Mouse (Mus musculus): ENCODE measurements around the gene Calml4. TPM values are rescaled to one million over a fixed set of nuclear protein-coding genes. Genes with fewer than 3 reads are reported as not detected.

Calml4 gene
- total and polyA plus RNA-seq, 3 experiments: 0.62 to 4.6 TPM; not detected in 1

- TF ChIP-seq EP300 (IDR thresholded peaks at IDR 0.05; ENCODE audit: low read depth in 1 of 2, low read length in 2 of 2) (no peak), TAL1 (IDR thresholded peaks at IDR 0.05; ENCODE audit: low read length) (no peak), E2F4 (IDR thresholded peaks at IDR 0.05; ENCODE audit: borderline replicate concordance, low read depth, low read length) (no peak)
These were observed 19.2 kb upstream of the Calml4 start, which contains the start of gene Cln6 (continued) for GRCm38 (mm10) chr9:62838506-62839171.

GRCm38 (mm10) chr9:62839172-62839770 is 18.6 kb upstream of the Calml4 start:
- Histone ChIP-seq H3K9ac (ENCODE audit: control insufficient read depth, low read depth, low read length, poor library complexity, severe bottlenecking) (peak overlapping the region; percentile 97), H3K27ac (ENCODE audit: control insufficient read depth, low read depth, low read length) (peak overlapping the region; percentile 66), H3K27me3 (ENCODE audit: control insufficient read depth in 1 of 2, insufficient read depth in 2 of 2, low read length in 2 of 2) (no peaks in the 10 kb centered on the region), H3K9me3 (replicated peaks; ENCODE audit: insufficient read depth, low read length) (no peaks in the 10 kb centered on the region), H3K4me3 (ENCODE audit: control insufficient read depth in 1 of 2, insufficient read depth in 1 of 2, low read depth in 2 of 2, low read length in 2 of 2) (peak overlapping the region; percentile 69 to 71), H3K36me3 (ENCODE audit: control insufficient read depth in 1 of 2, insufficient read depth in 2 of 2, low read length in 2 of 2) (peaks cover 0 to 8% of the 10 kb centered on the region in 2 experiments; a peak in 2 of 4 replicates), H3K79me2 (ENCODE audit: control insufficient read depth, insufficient read depth, low read length, poor library complexity) (peaks cover 9% of the 10 kb centered on the region), H3K4me1 (ENCODE audit: control insufficient read depth in 1 of 2, insufficient read depth in 2 of 2, low read length in 2 of 2) (peaks cover 3 to 22% of the 10 kb centered on the region in 2 experiments)
- no peak for TF ChIP-seq HCFC1 (IDR thresholded peaks at IDR 0.05; ENCODE audit: low read depth, low read length)
- TF ChIP-seq MAX (IDR thresholded peaks at IDR 0.05; ENCODE audit: low read length): peak; percentile 9; the same call in 1 of the 2 replicates
- TF ChIP-seq JUND (IDR thresholded peaks at IDR 0.05; ENCODE audit: low read depth, low read length): no peak
- TF ChIP-seq RCOR1 (IDR thresholded peaks at IDR 0.05; ENCODE audit: low read depth, low read length): no peak
- peak; percentile 35; the same call in 1 of the 2 replicates for TF ChIP-seq MYC (IDR thresholded peaks at IDR 0.05; ENCODE audit: low read depth, low read length)
- 0 out of 2 replicates have a peak, but pooled peaks have one; percentile 6 for TF ChIP-seq USF1 (IDR thresholded peaks at IDR 0.05; ENCODE audit: low read depth, low read length)
- TF ChIP-seq MXI1 (IDR thresholded peaks at IDR 0.05; ENCODE audit: low read depth, low read length): peak; percentile 65
- peak; percentile 46 for DNase-seq (ENCODE audit: low read depth, low spot score)

GRCm38 (mm10) chr9:62843356-62844024 is 14.4 kb upstream of the Calml4 start:
- H3K4me1 ChIP-seq (ENCODE audit: control insufficient read depth in 1 of 2, insufficient read depth in 2 of 2, low read length in 2 of 2): peaks cover 0 to 8% of the 10 kb centered on the region in 2 experiments; a peak in 3 of 4 replicates
- no peak for DNase-seq (ENCODE audit: low read depth, low spot score)
- no peaks in the 10 kb centered on the region for H3K27me3 ChIP-seq (ENCODE audit: control insufficient read depth in 1 of 2, insufficient read depth in 2 of 2, low read length in 2 of 2)
- H3K36me3 ChIP-seq (ENCODE audit: control insufficient read depth in 1 of 2, insufficient read depth in 2 of 2, low read length in 2 of 2): peaks cover 0 to 3% of the 10 kb centered on the region in 2 experiments; a peak in 1 of 4 replicates
- H3K4me3 ChIP-seq (ENCODE audit: control insufficient read depth in 1 of 2, insufficient read depth in 1 of 2, low read depth in 2 of 2, low read length in 2 of 2): no peak overlapping the region
- H3K9me3 ChIP-seq (replicated peaks; ENCODE audit: insufficient read depth, low read length): no peaks in the 10 kb centered on the region
- no peak overlapping the region for H3K27ac ChIP-seq (ENCODE audit: control insufficient read depth, low read depth, low read length)
- TF ChIP-seq EP300 (IDR thresholded peaks at IDR 0.05; ENCODE audit: low read depth in 1 of 2, low read length in 2 of 2) (no peak), KAT2A (conservative IDR thresholded peaks at IDR 0.05; ENCODE audit: low read depth, low read length) (no peak), UBTF (IDR thresholded peaks at IDR 0.05; ENCODE audit: borderline replicate concordance, insufficient read depth, low read depth, low read length) (no peak), ETS1 (IDR thresholded peaks at IDR 0.05; ENCODE audit: low read depth, low read length) (no peak), GABPA (IDR thresholded peaks at IDR 0.05; ENCODE audit: low read depth, low read length) (no peak), MYC (IDR thresholded peaks at IDR 0.05; ENCODE audit: low read depth, low read length) (no peak), USF2 (IDR thresholded peaks at IDR 0.05; ENCODE audit: borderline replicate concordance in 1 of 2, insufficient read depth in 1 of 2, low read depth in 1 of 2, low read length in 2 of 2) (no peak), ZKSCAN1 (IDR thresholded peaks at IDR 0.05; ENCODE audit: low read depth, low read length) (no peak), USF1 (IDR thresholded peaks at IDR 0.05; ENCODE audit: low read depth, low read length) (no peak), TAL1 (IDR thresholded peaks at IDR 0.05; ENCODE audit: low read length) (no peak), MXI1 (IDR thresholded peaks at IDR 0.05; ENCODE audit: low read depth, low read length) (no peak), NRF1 (IDR thresholded peaks at IDR 0.05; ENCODE audit: insufficient read depth, low read depth, low read length, poor library complexity, severe bottlenecking) (no peak), NELFE (IDR thresholded peaks at IDR 0.05; ENCODE audit: low read depth, low read length) (no peak), TCF12 (IDR thresholded peaks at IDR 0.05; ENCODE audit: low read depth, low read length) (no peak), RCOR1 (IDR thresholded peaks at IDR 0.05; ENCODE audit: low read depth, low read length) (no peak), GATA1 (IDR thresholded peaks at IDR 0.05; ENCODE audit: low read depth, low read length) (no peak), POLR2A (IDR thresholded peaks at IDR 0.05; ENCODE audit: control insufficient read depth in 1 of 2, insufficient read depth in 1 of 2, low read depth in 1 of 2, low read length in 2 of 2, poor library complexity in 1 of 2) (no peak), MYB (IDR thresholded peaks at IDR 0.05; ENCODE audit: low read depth, low read length) (no peak)
- H3K79me2 ChIP-seq (ENCODE audit: control insufficient read depth, insufficient read depth, low read length, poor library complexity): peaks cover 9% of the 10 kb centered on the region
- no peak overlapping the region for H3K9ac ChIP-seq (ENCODE audit: control insufficient read depth, low read depth, low read length, poor library complexity, severe bottlenecking)

All from MEL (cell line).